Mouse (Mus musculus) neural tube, embryonic 10.5 days (tissue): ENCODE results near the gene Slc35e2.
"Not testable (repeated sequence)": the region's sequence is repeated elsewhere in the genome, so short reads cannot be mapped to it uniquely, and the experiment has no call there.

Experiments used
- DNase-seq: peaks from one replicate; pipeline ENCODE4 v3.0.0-alpha.2; 2017; ENCODE audit warnings: low spot score; ENCODE audit errors: extremely low spot score

The Slc35e2 gene

DNA sequence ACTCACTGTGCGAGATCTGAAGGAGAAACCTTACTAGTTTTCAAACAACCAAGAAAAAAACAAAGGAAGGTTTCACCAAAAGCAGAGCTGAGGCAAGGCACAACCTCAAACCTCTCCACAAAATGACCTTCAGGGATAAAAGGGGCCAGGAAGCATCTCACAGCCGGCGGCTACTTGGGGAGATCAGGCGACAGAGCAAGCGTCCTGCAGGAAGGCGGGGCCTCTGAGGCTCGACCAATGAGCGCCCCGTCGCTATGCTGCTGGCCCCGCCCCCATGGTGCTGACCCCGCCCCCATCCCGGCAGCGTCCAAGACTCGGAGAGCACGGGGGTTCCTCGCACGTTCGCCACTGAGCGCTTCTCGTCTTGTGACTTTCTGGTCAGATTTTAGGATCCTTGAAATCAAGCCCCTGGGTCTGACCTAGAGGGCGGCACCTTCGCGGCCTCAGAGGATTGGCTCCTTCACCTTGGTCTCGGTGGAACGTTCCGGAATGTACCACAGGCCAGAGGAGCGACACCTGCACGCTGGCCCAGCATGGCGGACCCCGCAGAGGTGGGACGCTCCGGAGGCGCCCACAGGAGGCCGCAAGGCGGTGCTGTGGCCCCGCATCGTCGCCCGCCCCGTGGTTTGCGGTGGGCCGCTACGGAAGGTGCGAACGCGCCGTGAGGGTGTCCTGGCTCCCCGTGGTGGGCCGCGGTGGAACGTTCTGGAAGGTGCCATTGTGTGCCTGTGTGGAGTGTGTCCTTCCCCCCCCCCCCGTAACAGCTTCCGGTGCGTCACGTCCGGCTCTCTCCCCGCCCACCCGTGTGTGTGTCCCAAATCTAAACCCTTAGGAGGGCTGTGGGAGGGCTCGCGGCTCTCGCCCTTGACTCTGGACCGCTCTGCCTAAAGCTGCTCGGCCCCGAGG, at the start of gene Slc35e2:
Gene Slc35e2 (plus strand): TSS at position 326 of the 906 bp plus-strand sequence.
- DNase-seq: peak; percentile 98

GRCm38 (mm10) chr4:155552917-155553532, 48.2 kb upstream of the Slc35e2 start:
- DNase-seq: no peak

- no peak for DNase-seq
Observed at GRCm38 (mm10) chr4:155554880-155555279, 46.3 kb upstream of the Slc35e2 start.

DNA sequence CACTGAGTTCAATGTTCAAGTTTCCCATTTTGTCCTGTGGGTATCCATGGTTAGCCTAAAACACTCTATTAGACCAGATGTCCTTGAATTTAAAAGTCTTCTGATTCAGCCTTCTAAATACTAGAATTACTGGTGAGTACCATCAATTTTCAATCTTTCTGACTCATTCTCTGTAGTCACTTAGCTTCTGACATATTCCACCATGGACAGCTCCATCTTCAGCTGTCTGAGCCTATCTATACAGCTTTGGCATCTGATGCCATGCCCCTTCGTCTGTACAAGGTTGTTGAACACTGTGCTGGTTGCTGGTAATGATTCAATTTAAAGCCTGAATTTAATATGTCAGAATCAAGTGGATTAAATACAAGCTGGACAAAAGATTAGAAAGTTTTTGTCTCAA, 45.8 kb upstream of the Slc35e2 start:
- DNase-seq: no peak

DNA sequence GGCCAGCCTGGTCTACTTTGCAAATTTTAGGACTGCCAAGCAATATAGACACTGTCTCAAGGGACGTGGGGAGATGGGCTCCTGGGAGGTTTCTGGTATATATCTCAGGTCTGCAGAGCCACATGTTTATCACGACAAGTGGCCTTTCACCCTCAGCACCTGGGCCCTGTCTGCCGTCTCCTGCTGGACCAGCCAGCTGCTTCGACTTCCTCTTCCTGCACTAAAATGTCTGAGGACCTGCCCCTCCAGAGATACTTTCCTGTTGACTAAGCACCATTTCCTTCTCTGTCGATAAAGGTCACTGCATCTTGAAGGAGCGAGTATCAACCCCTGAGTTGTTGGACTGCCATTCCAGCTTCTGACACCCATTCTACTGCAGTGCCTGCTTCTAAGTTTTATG, 41.8 kb upstream of the Slc35e2 start:
- no peak for DNase-seq

DNA sequence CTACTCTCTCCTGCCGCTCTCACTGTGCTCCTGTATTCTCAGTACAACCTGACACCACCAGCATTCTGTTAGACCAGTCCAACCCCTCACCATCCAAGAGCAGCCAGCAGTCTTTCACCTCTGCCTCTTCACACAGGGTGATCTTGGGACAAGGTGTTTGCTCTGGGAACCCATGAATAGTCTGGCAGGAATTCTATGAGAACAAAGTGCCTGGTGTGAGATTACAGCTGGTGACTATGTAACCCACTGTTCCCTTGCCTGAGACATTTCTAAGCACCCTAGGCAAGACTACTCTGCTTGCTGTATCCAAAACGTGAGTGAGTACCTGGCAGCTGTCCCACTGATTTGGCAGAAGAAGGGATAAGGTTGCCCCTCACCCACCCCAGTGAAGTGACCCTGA, 40.3 kb upstream of the Slc35e2 start:
- no peak for DNase-seq

DNA sequence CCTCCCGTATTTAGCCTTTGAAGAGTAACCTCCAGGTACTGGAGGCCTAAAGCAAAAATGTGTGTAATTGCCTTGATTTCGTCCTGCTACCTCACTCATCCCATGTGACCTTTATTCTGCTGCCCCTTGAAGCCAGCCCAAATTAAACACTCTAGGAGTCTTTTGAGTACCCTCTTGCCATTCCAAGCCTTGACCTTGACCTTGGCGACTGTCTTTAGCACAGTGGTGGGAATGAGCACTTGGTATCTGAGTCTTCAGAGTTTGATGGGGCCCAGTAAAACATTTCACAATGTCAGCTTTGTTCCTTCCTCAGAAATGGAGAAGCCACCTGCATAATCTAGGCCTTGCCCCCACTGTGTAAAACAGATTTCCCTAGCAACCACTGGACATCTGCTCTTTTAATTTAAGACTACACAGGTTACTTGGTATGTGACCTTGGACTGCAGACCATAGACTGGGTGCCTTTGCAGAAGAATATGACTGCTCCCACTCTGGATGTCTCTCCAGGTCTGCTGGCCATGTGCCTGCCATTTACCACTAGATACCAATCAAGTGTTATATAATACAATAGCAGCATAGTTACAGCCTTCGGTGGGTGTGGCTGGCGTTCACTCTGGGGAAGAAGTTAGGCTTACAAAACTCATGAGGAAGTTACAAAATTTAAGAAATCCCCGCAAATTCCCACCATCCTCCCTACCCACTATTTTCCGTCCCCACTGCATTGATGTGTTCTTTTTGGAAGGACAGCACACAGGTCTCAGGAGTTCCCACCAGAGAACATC, 39.4 kb upstream of the Slc35e2 start, which contains the start of gene Nadk:
Gene Nadk (plus strand): TSS at position 718 of the 782 bp plus-strand sequence.
- no peak for DNase-seq

DNA sequence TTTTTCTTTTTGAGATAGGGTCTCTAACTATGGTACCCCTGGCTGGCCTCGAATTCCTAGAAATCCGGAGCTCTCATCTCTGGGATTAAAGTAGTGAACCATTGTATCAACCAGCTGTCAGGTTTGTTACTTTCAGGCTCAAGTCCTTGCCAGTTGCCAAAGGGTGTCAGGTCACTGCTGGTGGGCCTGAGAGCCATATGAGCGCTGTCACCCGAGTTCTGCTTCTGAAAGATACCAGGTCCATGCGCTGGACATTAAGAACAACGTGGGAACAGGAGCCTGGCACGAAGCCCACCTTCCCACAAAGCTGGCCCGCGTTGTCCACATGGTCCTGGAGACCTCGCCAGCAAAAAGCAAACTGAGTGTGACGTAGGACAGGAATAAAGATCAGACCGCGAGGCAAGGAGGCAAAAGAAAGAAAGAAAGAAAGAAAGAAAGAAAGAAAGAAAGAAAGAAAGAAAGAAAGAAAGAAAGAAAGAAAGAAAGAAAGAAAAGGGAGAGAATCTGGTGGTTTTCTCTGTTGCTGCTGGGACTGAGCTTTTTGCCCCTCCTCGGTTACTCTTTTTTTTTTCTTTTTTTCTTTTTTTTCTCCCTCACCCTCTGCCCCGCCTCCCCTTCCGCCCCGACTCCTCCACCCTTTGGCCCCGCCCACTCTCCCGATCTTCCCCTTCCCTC, 38.4 kb upstream of the Slc35e2 start:
- DNase-seq: peak; percentile 49

DNA sequence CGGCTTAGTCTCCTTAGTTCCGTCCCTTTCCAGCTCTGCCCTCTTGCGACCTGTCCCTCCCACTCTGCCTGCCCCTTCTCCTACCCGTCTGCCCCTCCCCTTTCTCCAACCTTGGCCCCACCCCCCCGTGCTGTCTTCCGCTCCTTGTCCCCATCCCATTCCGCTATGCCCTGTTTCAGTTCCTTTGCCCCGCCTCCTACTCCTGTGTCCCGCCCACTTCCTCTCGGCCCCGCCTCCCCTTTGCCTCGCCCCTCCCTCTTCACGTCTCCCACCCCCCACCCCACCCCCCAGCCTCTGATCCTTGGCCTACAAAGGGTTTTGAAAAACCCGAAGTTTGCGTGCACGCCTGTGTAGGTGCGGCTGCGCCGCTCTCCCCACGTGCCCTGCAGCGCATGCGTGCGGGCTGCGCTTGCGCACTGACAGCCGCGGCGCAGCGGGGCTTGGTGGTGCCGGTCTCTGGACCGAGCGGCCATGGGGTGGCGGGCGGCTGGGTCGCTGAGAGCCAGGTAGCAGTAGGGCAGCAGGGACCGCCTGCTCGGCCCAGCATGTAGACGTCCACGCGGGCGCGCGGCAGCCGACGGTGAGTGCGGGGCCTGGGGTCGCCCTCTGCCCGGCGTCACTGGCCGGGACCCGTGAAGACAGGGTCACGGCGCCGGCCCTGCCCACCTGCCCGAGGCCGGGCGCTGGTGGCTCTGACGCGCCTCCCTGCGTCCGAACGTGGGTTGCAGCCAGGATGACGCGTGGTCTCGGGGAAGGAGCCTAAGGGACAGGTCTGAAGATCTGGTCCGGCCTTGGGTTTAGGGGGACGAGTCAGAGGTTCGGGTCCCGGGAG, 37.6 kb upstream of the Slc35e2 start:
- DNase-seq: peak; percentile 99

- no peak for DNase-seq
Observed at GRCm38 (mm10) chr4:155564315-155565069, 36.7 kb upstream of the Slc35e2 start.

DNA sequence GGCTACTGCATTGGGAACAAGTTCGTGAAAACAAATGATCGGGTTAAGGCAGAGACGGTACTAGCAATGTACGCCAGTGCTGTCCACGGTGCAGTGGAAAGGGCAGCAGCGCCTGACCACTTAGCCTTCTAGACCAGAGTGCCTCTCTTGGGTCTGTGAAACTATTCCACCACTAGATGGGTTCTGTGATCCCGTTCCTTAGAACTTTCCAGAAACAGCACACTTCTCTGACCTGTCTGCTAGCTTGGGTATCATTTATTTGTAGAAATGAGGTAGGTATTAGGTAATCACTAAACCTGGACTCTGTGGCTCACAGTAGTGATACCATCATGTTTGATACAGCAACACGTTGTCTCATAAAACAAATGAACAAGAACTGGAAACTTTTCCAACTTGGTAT, 34.7 kb upstream of the Slc35e2 start:
- no peak for DNase-seq

DNA sequence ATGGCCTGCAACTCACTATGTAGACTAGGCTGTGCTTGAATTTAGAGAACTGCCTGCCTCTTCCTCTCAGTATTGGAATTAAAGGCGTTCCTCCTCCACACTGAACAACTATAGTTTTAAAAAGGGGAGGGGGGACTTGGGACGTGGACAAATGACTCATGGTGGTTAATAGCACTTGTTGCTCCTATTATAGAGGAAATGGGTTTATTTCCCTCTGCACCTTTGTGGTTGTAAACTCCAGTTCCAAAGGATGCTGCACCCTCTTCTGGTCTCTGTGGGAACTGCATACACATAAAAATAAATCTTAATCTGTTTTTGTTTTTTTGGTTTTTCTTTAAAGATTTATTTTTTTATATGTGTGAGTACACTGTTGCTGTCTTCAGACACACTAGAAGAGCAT, 33.0 kb upstream of the Slc35e2 start:
- DNase-seq: no peak

DNA sequence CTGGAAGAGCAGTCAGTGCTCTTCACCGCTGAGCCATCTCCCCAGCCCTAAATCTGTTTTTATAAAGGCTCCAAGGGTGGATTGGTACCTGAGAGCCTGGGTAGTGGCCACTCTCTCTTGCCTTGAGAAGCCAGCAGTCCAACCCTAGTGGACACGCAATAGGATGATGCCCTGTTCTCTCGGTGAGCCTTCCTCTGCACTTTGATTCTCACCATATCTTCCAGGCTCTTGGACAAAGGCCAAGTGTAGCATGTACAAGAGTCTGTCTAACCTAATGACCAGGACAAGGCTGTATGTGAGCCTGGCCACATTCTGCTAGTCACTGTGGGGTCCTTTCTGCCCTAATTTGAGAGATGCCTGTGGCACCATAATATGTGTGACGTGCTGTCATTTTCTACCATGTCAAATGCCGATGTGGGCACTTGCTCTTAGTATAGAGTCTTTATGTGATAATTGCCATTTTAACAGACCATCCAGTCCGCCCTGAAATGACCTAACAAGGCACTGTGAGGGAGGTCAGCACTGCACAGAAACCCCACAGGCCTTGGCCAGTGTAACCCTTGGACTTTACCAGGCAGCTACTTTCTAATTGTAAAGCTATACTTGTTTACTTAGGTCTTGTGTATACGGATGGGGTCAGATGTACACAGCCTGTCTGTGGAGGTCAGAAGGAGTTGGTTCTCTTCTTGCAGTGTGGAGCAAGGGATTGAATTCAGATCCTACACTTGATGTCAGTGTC, 32.4 kb upstream of the Slc35e2 start:
- DNase-seq: no peak

DNA sequence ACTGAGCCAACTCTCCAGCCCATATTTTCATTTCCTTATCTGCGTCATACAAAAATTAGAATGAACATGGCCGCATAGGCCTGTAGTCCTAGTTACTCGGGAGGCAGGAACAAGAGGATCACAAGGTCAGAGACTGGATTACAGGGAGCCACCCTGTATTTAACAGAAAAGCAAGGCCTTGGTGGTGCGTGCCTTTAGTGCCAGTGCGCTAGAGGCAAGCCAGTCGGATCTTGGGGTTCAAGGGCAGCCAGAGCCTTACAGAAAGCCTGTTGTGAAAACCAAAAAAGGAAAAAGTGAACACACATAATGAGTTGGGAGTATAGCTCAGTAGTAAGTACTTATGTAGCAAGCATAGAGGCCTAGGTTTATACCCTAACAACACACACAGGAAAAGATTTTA, 31.4 kb upstream of the Slc35e2 start:
- DNase-seq: no peak

GRCm38 (mm10) chr4:155570315-155570714, 30.9 kb upstream of the Slc35e2 start:
- DNase-seq: not testable (repeated sequence)

- no peak for DNase-seq
Observed at GRCm38 (mm10) chr4:155571442-155571841, 29.8 kb upstream of the Slc35e2 start.

DNA sequence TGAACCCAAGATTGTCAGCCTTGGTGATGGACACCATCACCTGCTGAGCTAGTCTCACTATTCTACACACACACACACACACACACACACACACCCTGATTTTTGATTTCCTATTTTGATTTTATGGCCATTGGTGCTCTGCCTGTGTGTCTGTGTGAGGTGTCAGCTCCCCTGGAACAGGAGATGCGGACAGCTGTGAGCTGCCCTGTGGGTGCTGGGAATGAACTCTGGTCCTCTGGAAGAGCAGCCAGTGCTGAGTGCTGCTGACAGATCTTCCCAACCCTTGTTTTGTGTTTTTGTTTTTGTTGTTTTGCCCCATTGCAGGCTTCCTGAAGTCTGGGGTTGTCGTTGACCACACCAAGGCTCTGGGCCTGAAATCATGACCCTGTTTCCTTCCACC, 28.1 kb upstream of the Slc35e2 start:
- DNase-seq: no peak

GRCm38 (mm10) chr4:155573876-155574275, 27.3 kb upstream of the Slc35e2 start:
- no peak for DNase-seq

DNA sequence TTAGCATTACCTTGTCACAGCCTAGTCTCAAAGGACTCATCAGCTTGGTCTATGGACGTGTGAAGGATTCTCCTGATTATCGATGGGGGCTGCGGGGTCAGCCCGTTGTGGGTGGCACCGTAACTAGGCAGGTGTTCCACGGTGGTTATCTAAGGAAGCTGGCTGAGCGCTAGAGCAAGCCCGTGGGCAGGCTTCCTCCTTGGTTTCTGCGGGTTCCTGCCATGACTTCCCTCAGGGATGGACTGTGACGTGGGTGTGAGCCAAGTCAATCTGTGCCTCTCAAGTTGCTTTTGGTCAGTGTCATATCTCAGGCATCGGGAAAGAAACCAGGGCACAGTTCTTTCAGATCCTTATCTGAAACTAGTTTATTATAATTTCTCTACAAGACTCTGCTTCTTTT, 26.3 kb upstream of the Slc35e2 start:
- DNase-seq: no peak
